Comparison of ENCODE assay signal across 9 mouse cellular contexts in the genomic region with DNA sequence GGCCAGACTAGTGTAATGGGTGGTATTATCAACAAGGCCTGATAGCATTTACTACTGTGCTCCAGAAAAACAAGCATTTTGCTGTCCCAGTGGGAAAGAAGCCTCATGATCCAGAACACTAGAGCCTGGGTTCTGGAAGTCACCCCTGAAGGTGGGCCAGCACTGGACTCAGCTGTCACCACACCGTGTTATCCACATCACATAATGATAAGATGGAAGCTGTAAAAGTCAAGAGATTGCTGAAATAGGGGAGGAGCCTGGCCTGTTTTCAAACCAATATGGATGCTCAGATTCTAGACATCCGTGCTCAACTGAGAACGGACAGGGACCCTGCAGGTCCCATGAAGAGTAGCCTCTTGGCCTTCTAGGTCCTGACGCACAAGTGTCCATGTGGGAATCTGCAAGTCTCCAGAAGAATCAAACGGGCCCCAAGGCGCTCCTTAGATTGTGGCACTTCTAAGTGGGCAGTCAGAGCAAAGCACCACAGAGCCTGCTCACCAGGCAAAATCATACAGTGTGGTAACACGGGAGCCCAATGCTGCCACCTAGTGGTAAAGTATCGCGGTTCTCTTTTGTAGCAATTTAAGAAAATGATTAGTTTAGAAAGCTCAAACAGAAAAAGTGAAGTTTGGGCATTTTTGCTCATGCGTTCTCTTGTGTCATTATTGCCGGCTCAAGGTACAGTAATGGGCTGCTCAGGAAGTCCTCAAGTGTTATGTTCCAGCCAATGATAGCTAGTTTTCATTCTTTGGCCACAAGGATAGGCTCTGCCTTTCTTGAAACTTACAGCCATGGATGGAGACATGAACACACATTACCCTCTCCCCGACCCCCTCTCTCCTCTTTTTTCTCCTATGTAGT. TPM values are rescaled to one million over a fixed set of nuclear protein-coding genes. Genes with fewer than 3 reads are reported as not detected.
DNase-seq lines count a peak whose midpoint lies in the region; ATAC-seq lines count a peak whose summit lies in the region.
"Had no signal": no experiment of that assay in that cellular context is flagged by ENCODE, and none has a peak within 500 bp of the region (broad histone marks: within the 10 kb centered on the region; RNA-seq: fewer than 3 reads in every experiment).

No protein-coding gene starts in this region.

- no peaks in the 10 kb centered on the region for H3K36me3 ChIP-seq in midbrain, embryonic 16.5 days (ENCODE audit: control insufficient read depth, insufficient read depth, low read length)
- no peaks in the 10 kb centered on the region for H3K36me3 ChIP-seq in stomach, embryonic 14.5 days (ENCODE audit: control insufficient read depth, insufficient read depth, low read length)

- H3K4me2 ChIP-seq in midbrain, embryonic 16.5 days (ENCODE audit: low read length) = no peak overlapping the region; the same call in 1 of the 2 replicates
- no peak overlapping the region for H3K4me2 ChIP-seq in stomach, embryonic 14.5 days (replicated peaks; ENCODE audit: low read depth, low read length)

- peak; percentile 82; the same call in 1 of the 2 replicates for ATAC-seq in midbrain, embryonic 16.5 days
- peak; percentile 56; the same call in 1 of the 2 replicates for ATAC-seq in stomach, embryonic 14.5 days (ENCODE audit: insufficient number of reproducible peaks, insufficient read depth, low FRiP score, low read depth)

- no peaks in the 10 kb centered on the region for H3K27me3 ChIP-seq in midbrain, embryonic 16.5 days (ENCODE audit: control insufficient read depth, insufficient read depth, low read depth, low read length)
- H3K27me3 ChIP-seq in stomach, embryonic 14.5 days (ENCODE audit: control insufficient read depth, insufficient read depth, low read length) = no peaks in the 10 kb centered on the region

- no peaks in the 10 kb centered on the region for H3K9me3 ChIP-seq in midbrain, embryonic 16.5 days (replicated peaks; ENCODE audit: control insufficient read depth, low read length, poor library complexity, severe bottlenecking)
- H3K9me3 ChIP-seq in stomach, embryonic 14.5 days (ENCODE audit: control insufficient read depth, low read depth, low read length) = no peaks in the 10 kb centered on the region

- peak; percentile 78 for DNase-seq in 416B (ENCODE audit: low read depth)
- DNase-seq in adrenal gland, adult 8-10 months = peak; percentile 58
- peak; percentile 91 for DNase-seq in embryo, embryonic 11 days
- peak; percentile 16 for DNase-seq in gastrocnemius, postnatal 25 days
- DNase-seq in kidney, adult 11 months = peak; percentile 69
- peak; percentile 81 for DNase-seq in left cerebral cortex, postnatal 4 days

- no peaks in the 10 kb centered on the region for H3K4me1 ChIP-seq in midbrain, embryonic 16.5 days (ENCODE audit: control insufficient read depth, insufficient read depth, low read length)
- no peaks in the 10 kb centered on the region for H3K4me1 ChIP-seq in stomach, embryonic 14.5 days (ENCODE audit: control insufficient read depth, insufficient read depth, low read length)

- no peak overlapping the region for H3K4me3 ChIP-seq in midbrain, embryonic 16.5 days (ENCODE audit: low read depth, low read length)
- H3K4me3 ChIP-seq in stomach, embryonic 14.5 days (ENCODE audit: low read depth, low read length) = no peak overlapping the region
- H3K4me3 ChIP-seq: erythroblast, embryonic 14.5 days had no signal

- 26% methylated on average over 12 of the region's 12 CpGs for WGBS in midbrain, embryonic 16.5 days
- WGBS in stomach, embryonic 14.5 days = 27% methylated on average over 12 of the region's 12 CpGs

- intact Hi-C loops in left cerebral cortex, postnatal 4 days (cut with DNase I) = loop anchor here (2.0 kb wide), 1 partner anchor 93 kb away; no protein-coding TSS in a partner anchor

- H3K27ac ChIP-seq in midbrain, embryonic 16.5 days (ENCODE audit: low read length) = no peak overlapping the region
- no peak overlapping the region for H3K27ac ChIP-seq in stomach, embryonic 14.5 days (ENCODE audit: low read length)

- no peak overlapping the region for H3K9ac ChIP-seq in midbrain, embryonic 16.5 days (ENCODE audit: low read depth, low read length)
- H3K9ac ChIP-seq in stomach, embryonic 14.5 days (replicated peaks; ENCODE audit: low read depth, low read length) = no peak overlapping the region

RNA-seq across cellular contexts. Expression of a gene that starts 32.9 kb away (rescaled TPM):
- not detected for total RNA-seq in adrenal gland, adult 8-10 months (2022)
- total RNA-seq in gastrocnemius, postnatal 25 days (2021) = not detected
- total RNA-seq in left cerebral cortex, postnatal 4 days (2021) = 1 to 10 TPM; 1.3 to 1.7 TPM
- polyA plus RNA-seq in midbrain, embryonic 16.5 days (2015; fragmentation: Nextera tagmentation; extraction: Ambion mirVana) = 0.16 and 0.34 TPM in 2 replicates
- polyA plus RNA-seq in stomach, embryonic 14.5 days (2014; fragmentation: Nextera tagmentation; extraction: Ambion mirVana) = not detected in 2 replicates
- polyA plus RNA-seq: erythroblast, embryonic 14.5 days had no signal

RNA-seq across cellular contexts. Expression of a gene that starts 57.4 kb away (rescaled TPM):
- under 1 TPM in 2 of 4 experiments, not detected in 2; 0.16 to 0.17 TPM for total RNA-seq in adrenal gland, adult 8-10 months (2022)
- under 1 TPM in 1 of 2 experiments, not detected in 1; 0.10 TPM for total RNA-seq in gastrocnemius, postnatal 25 days (2021)
- total RNA-seq in left cerebral cortex, postnatal 4 days (2021) = 10 to 100 TPM; 51.6 to 56.9 TPM
- polyA plus RNA-seq in midbrain, embryonic 16.5 days (2015; fragmentation: Nextera tagmentation; extraction: Ambion mirVana) = 21.0 and 31.5 TPM in 2 replicates
- polyA plus RNA-seq in stomach, embryonic 14.5 days (2014; fragmentation: Nextera tagmentation; extraction: Ambion mirVana) = not detected in 2 replicates
- polyA plus RNA-seq: erythroblast, embryonic 14.5 days had no signal

RNA-seq across cellular contexts. Expression of a gene that starts 59.4 kb away (rescaled TPM):
- 100 to 1,000 TPM in 1 of 4 experiments, 10 to 100 TPM in 3; 62.7 to 164 (median 75.8) TPM for total RNA-seq in adrenal gland, adult 8-10 months (2022)
- 10 to 100 TPM; 20.6 to 22.2 TPM for total RNA-seq in gastrocnemius, postnatal 25 days (2021)
- total RNA-seq in left cerebral cortex, postnatal 4 days (2021) = 10 to 100 TPM; 44.6 to 49.3 TPM
- 64.7 and 67.5 TPM in 2 replicates for polyA plus RNA-seq in midbrain, embryonic 16.5 days (2015; fragmentation: Nextera tagmentation; extraction: Ambion mirVana)
- polyA plus RNA-seq in stomach, embryonic 14.5 days (2014; fragmentation: Nextera tagmentation; extraction: Ambion mirVana) = 35.9 and 38.4 TPM in 2 replicates

Comparison
In these comparisons a context has a peak if more than half of its experiments do, and no peak if none do; other contexts are left out.
1. DNase-seq: peak in every context shown above with its lines; median percentile 91 in embryo, embryonic 11 days; 81 in left cerebral cortex, postnatal 4 days; 78 in 416B; 69 in kidney, adult 11 months; 58 in adrenal gland, adult 8-10 months; 16 in gastrocnemius, postnatal 25 days.
2. RNA of a gene that starts 57.4 kb away (total RNA-seq): 51.6 to 56.9 TPM in left cerebral cortex, postnatal 4 days; 0.16 to 0.17 TPM in adrenal gland, adult 8-10 months and 0.10 TPM in gastrocnemius, postnatal 25 days; every median in the first group is over 10 times any median in the second.